Mouse (Mus musculus): ENCODE measurements at regions not wholly inside any gene's neighbourhood (a gene's known extent, or its start where the extent isn't known, plus 50 kb on each side); places are given as distances from the start of the nearest gene placed in this dataset.

DNA sequence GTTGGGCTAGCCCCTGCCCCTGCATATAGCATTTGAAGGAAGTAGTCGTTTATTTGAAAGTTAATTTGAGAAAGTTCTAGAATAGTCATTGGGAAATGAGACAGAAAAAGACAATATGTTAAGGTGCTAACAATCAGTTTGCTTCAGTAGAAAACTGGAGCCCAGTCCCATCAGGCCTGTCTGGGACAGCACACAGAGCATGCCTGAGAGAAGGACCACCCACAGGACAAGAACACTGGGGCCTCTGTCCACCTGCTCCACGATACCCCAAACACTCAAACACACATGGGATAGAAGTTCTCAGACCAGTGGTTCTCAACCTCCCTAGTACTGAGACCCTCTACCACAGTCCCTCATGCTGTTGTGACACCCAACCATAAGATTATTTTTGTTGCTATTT is 61.2 kb upstream of the Ctnnb1 start:
- TF ChIP-seq CTCF (conservative IDR thresholded peaks at IDR 0.05; ENCODE audit: low read length) (no peak), POU5F1 (IDR thresholded peaks at IDR 0.05; ENCODE audit: borderline replicate concordance, low read length) (no peak)

All from E14TG2a.4 (cell line).